8 mouse cellular contexts compared by ENCODE assay signal in the genomic region with DNA sequence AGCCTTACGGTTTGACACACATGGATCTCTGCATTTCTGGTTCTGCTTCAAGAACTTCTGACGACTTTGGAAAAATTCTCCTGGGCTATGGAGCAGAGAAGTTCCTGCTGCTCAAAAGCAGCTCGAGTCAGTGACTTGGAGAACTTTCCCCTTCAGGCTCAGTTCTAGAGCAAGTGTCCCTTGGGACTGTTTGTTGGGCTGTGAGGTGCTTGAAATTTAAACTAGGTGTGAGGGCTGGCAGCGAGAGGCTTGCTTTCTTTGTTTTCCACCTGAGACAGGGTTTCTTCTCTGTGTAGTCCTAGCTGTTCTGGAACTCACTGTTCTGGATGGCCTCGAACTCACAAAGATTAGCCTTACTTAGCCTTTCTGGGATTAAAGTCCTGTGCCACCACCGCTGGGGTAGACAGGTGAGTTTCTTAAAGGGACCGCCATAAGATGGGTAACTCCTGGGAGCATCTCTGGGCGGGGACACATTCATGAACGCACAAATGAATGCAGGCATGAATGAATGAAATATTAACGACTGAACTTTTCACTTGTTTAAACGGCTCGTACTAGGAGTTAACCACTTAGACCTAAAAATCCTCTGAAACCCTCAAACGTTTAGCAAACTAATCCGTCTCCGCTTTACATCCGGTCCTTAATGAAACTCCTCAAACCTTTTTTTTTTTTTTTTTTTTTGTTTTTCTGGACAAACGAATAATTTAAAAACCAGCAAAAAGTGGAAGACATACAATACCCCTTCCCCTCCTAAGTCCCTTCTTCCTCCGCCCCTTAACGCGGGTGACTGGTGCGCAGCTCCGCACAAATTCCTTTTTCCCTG. TPM values are rescaled to one million over a fixed set of nuclear protein-coding genes. Genes with fewer than 3 reads are reported as not detected.
DNase-seq lines count a peak whose midpoint lies in the region; ATAC-seq lines count a peak whose summit lies in the region.

No protein-coding gene starts in this region.

- 11% methylated on average over 22 of the region's 22 CpGs for WGBS in lung, embryonic 15.5 days
- WGBS in embryonic facial prominence, embryonic 13.5 days = 13% methylated on average over 22 of the region's 22 CpGs
- 13% methylated on average over 22 of the region's 22 CpGs for WGBS in limb, embryonic 11.5 days
- WGBS in neural tube, embryonic 15.5 days = 14% methylated on average over 22 of the region's 22 CpGs

- peak; percentile 27 for ATAC-seq in lung, embryonic 15.5 days (ENCODE audit: borderline replicate concordance, extremely low read depth, low FRiP score, low TSS enrichment)
- 0 out of 2 replicates have a peak, but pooled peaks have one; percentile 30 for ATAC-seq in embryonic facial prominence, embryonic 13.5 days (ENCODE audit: insufficient number of reproducible peaks, insufficient read depth, low FRiP score, low TSS enrichment, low read depth)
- peak; percentile 58 for ATAC-seq in limb, embryonic 11.5 days (ENCODE audit: insufficient number of reproducible peaks, low FRiP score, low TSS enrichment, low read depth)
- no peak for ATAC-seq in neural tube, embryonic 15.5 days (ENCODE audit: low FRiP score)

- H3K9me3 ChIP-seq in lung, embryonic 15.5 days = no peaks in the 10 kb centered on the region
- H3K9me3 ChIP-seq in embryonic facial prominence, embryonic 13.5 days = no peaks in the 10 kb centered on the region
- H3K9me3 ChIP-seq in limb, embryonic 11.5 days (ENCODE audit: control insufficient read depth, low read length) = no peaks in the 10 kb centered on the region
- H3K9me3 ChIP-seq in neural tube, embryonic 15.5 days (replicated peaks) = no peaks in the 10 kb centered on the region

- peak overlapping the region; percentile 98 for H3K4me3 ChIP-seq in lung, embryonic 15.5 days
- H3K4me3 ChIP-seq in embryonic facial prominence, embryonic 13.5 days = peak overlapping the region; percentile 98
- peak overlapping the region; percentile 88 for H3K4me3 ChIP-seq in limb, embryonic 11.5 days (ENCODE audit: low read depth, low read length)
- H3K4me3 ChIP-seq in neural tube, embryonic 15.5 days (replicated peaks) = peak overlapping the region; percentile 62

- peaks cover 25% of the 10 kb centered on the region for H3K4me1 ChIP-seq in lung, embryonic 15.5 days
- peaks cover 27% of the 10 kb centered on the region for H3K4me1 ChIP-seq in embryonic facial prominence, embryonic 13.5 days
- no peaks in the 10 kb centered on the region for H3K4me1 ChIP-seq in limb, embryonic 11.5 days (ENCODE audit: control insufficient read depth, insufficient read depth, low read length)
- peaks cover 17% of the 10 kb centered on the region for H3K4me1 ChIP-seq in neural tube, embryonic 15.5 days

- peak overlapping the region; percentile 86 for H3K9ac ChIP-seq in lung, embryonic 15.5 days
- H3K9ac ChIP-seq in embryonic facial prominence, embryonic 13.5 days = peak overlapping the region; percentile 96
- peak overlapping the region; percentile 94 for H3K9ac ChIP-seq in limb, embryonic 11.5 days (ENCODE audit: low read length)
- 0 out of 2 replicates have a peak overlapping the region, but pooled peaks have one; percentile 80 for H3K9ac ChIP-seq in neural tube, embryonic 15.5 days (replicated peaks)

- H3K4me2 ChIP-seq in lung, embryonic 15.5 days = peak overlapping the region; percentile 71
- H3K4me2 ChIP-seq in embryonic facial prominence, embryonic 13.5 days = peak overlapping the region; percentile 80
- peak overlapping the region; percentile 61 for H3K4me2 ChIP-seq in limb, embryonic 11.5 days (ENCODE audit: low read depth, severe bottlenecking)
- H3K4me2 ChIP-seq in neural tube, embryonic 15.5 days = peak overlapping the region; percentile 82

- no peak for DNase-seq in lung, postnatal 4 days
- DNase-seq in limb, embryonic 11.5 days (ENCODE audit: low spot score) = peak; percentile 45
- no peak for DNase-seq in adrenal gland, postnatal 14 days
- DNase-seq in adrenal gland, postnatal 25 days = no peak
- DNase-seq in cerebellum, adult 11 months = no peak

- peaks cover 13% of the 10 kb centered on the region for H3K36me3 ChIP-seq in lung, embryonic 15.5 days
- H3K36me3 ChIP-seq in embryonic facial prominence, embryonic 13.5 days = peaks cover 16% of the 10 kb centered on the region
- H3K36me3 ChIP-seq in limb, embryonic 11.5 days (ENCODE audit: control insufficient read depth, insufficient read depth, low read length) = 0 out of 2 replicates have a peak, but pooled peaks cover 2% of the 10 kb centered on the region
- 0 out of 2 replicates have a peak, but pooled peaks cover 2% of the 10 kb centered on the region for H3K36me3 ChIP-seq in neural tube, embryonic 15.5 days

- H3K27me3 ChIP-seq in lung, embryonic 15.5 days = no peaks in the 10 kb centered on the region
- no peaks in the 10 kb centered on the region for H3K27me3 ChIP-seq in embryonic facial prominence, embryonic 13.5 days
- no peaks in the 10 kb centered on the region for H3K27me3 ChIP-seq in limb, embryonic 11.5 days (ENCODE audit: control insufficient read depth, insufficient read depth, low read length)
- peaks cover 2% of the 10 kb centered on the region; the same call in 1 of the 2 replicates for H3K27me3 ChIP-seq in neural tube, embryonic 15.5 days (replicated peaks)

- H3K27ac ChIP-seq in lung, embryonic 15.5 days = peak overlapping the region; percentile 97
- peak overlapping the region; percentile 96 for H3K27ac ChIP-seq in embryonic facial prominence, embryonic 13.5 days
- peak overlapping the region; percentile 92; the same call in 1 of the 2 replicates for H3K27ac ChIP-seq in limb, embryonic 11.5 days (replicated peaks; ENCODE audit: low read depth, low read length)
- peak overlapping the region; percentile 80; the same call in 1 of the 2 replicates for H3K27ac ChIP-seq in neural tube, embryonic 15.5 days (replicated peaks)

RNA-seq across cellular contexts. Expression of gene Dlg1, which starts 0.5 kb away (rescaled TPM):
- polyA plus RNA-seq in lung, embryonic 15.5 days (2015; fragmentation: Nextera tagmentation; extraction: Ambion mirVana) = 21.4 and 23.0 TPM in 2 replicates
- 33.0 and 34.8 TPM in 2 replicates for polyA plus RNA-seq in embryonic facial prominence, embryonic 13.5 days (2015; fragmentation: Nextera tagmentation; extraction: Ambion mirVana)
- 32.5 and 34.2 TPM in 2 replicates for polyA plus RNA-seq in limb, embryonic 11.5 days (2014; fragmentation: Nextera tagmentation; extraction: Ambion mirVana)
- polyA plus RNA-seq in neural tube, embryonic 15.5 days (2015; fragmentation: Nextera tagmentation; extraction: Ambion mirVana) = 13.0 and 15.5 TPM in 2 replicates
- 94.7 and 96.5 TPM in 2 replicates for total RNA-seq in adrenal gland, postnatal 14 days (2021)
- 101 and 103 TPM in 2 replicates for total RNA-seq in adrenal gland, postnatal 25 days (2021)
